Mouse (Mus musculus): ENCODE measurements around the gene Dtnb. TPM values are rescaled to one million over a fixed set of nuclear protein-coding genes. Genes with fewer than 3 reads are reported as not detected.

Gene Dtnb
- polyA plus RNA-seq, 1 experiment from 2014 or later = 36.3 TPM

- no peaks in the 10 kb centered on the region for H3K4me1 ChIP-seq (replicated peaks; ENCODE audit: insufficient read depth, low read length)
- H3K4me3 ChIP-seq (replicated peaks; ENCODE audit: low read depth, low read length) = no peak overlapping the region
- no peak for DNase-seq (ENCODE audit: low spot score)
- H3K9ac ChIP-seq (ENCODE audit: low read depth, low read length) = no peak overlapping the region
- H3K27me3 ChIP-seq (ENCODE audit: insufficient read depth, low read length) = no peaks in the 10 kb centered on the region
- 86% methylated on average over 4 of the region's 4 CpGs for WGBS
- no peak overlapping the region for H3K4me2 ChIP-seq (ENCODE audit: low read length)
- no peaks in the 10 kb centered on the region for H3K36me3 ChIP-seq (ENCODE audit: insufficient read depth, low read length)
- no peaks in the 10 kb centered on the region for H3K9me3 ChIP-seq (replicated peaks; ENCODE audit: low read length)
- no peak for ATAC-seq (replicated peaks; ENCODE audit: low FRiP score, low read depth)
- H3K27ac ChIP-seq = no peak overlapping the region
- no peak for TF ChIP-seq CTCF (IDR thresholded peaks at IDR 0.05; ENCODE audit: low read depth)
Measured at GRCm38 (mm10) chr12:3582604-3583003, 10.4 kb downstream of the Dtnb start.

GRCm38 (mm10) chr12:3585525-3585924, 13.3 kb downstream of the Dtnb start:
- H3K27ac ChIP-seq = no peak overlapping the region
- no peaks in the 10 kb centered on the region for H3K9me3 ChIP-seq (replicated peaks; ENCODE audit: low read length)
- H3K4me3 ChIP-seq (replicated peaks; ENCODE audit: low read depth, low read length) = no peak overlapping the region
- H3K4me1 ChIP-seq (replicated peaks; ENCODE audit: insufficient read depth, low read length) = no peaks in the 10 kb centered on the region
- ATAC-seq (replicated peaks; ENCODE audit: low FRiP score, low read depth) (no peak), DNase-seq (ENCODE audit: low spot score) (no peak)
- no peaks in the 10 kb centered on the region for H3K27me3 ChIP-seq (ENCODE audit: insufficient read depth, low read length)
- no peak overlapping the region for H3K9ac ChIP-seq (ENCODE audit: low read depth, low read length)
- 64% methylated on average over 4 of the region's 4 CpGs for WGBS
- no peak overlapping the region for H3K4me2 ChIP-seq (ENCODE audit: low read length)
- TF ChIP-seq CTCF (IDR thresholded peaks at IDR 0.05; ENCODE audit: low read depth) = no peak
- H3K36me3 ChIP-seq (ENCODE audit: insufficient read depth, low read length) = no peaks in the 10 kb centered on the region

GRCm38 (mm10) chr12:3587010-3587409, 14.8 kb downstream of the Dtnb start:
- TF ChIP-seq CTCF (IDR thresholded peaks at IDR 0.05; ENCODE audit: low read depth) = no peak

GRCm38 (mm10) chr12:3590039-3590438, 17.9 kb downstream of the Dtnb start:
- WGBS = 96% methylated on average over 9 of the region's 9 CpGs
- Histone ChIP-seq H3K4me1 (replicated peaks; ENCODE audit: insufficient read depth, low read length) (no peaks in the 10 kb centered on the region), H3K4me2 (ENCODE audit: low read length) (no peak overlapping the region), H3K9me3 (replicated peaks; ENCODE audit: low read length) (no peaks in the 10 kb centered on the region), H3K27me3 (ENCODE audit: insufficient read depth, low read length) (no peaks in the 10 kb centered on the region), H3K27ac (no peak overlapping the region), H3K4me3 (replicated peaks; ENCODE audit: low read depth, low read length) (no peak overlapping the region), H3K9ac (ENCODE audit: low read depth, low read length) (no peak overlapping the region), H3K36me3 (ENCODE audit: insufficient read depth, low read length) (0 out of 2 replicates have a peak, but pooled peaks cover 11% of the 10 kb centered on the region)
- no peak for DNase-seq (ENCODE audit: low spot score)
- no peak for ATAC-seq (replicated peaks; ENCODE audit: low FRiP score, low read depth)
- no peak for TF ChIP-seq CTCF (IDR thresholded peaks at IDR 0.05; ENCODE audit: low read depth)

More at GRCm38 (mm10) chr12:3587010-3587409, 14.8 kb downstream of the Dtnb start:
- H3K4me2 ChIP-seq (ENCODE audit: low read length) = no peak overlapping the region
- H3K9me3 ChIP-seq (replicated peaks; ENCODE audit: low read length) = no peaks in the 10 kb centered on the region
- no peak overlapping the region for H3K4me3 ChIP-seq (replicated peaks; ENCODE audit: low read depth, low read length)
- no peak overlapping the region for H3K9ac ChIP-seq (ENCODE audit: low read depth, low read length)
- H3K36me3 ChIP-seq (ENCODE audit: insufficient read depth, low read length) = 0 out of 2 replicates have a peak, but pooled peaks cover 3% of the 10 kb centered on the region
- ATAC-seq (replicated peaks; ENCODE audit: low FRiP score, low read depth) = no peak
- H3K27me3 ChIP-seq (ENCODE audit: insufficient read depth, low read length) = no peaks in the 10 kb centered on the region
- no peaks in the 10 kb centered on the region for H3K4me1 ChIP-seq (replicated peaks; ENCODE audit: insufficient read depth, low read length)
- WGBS = 78% methylated on average over 1 of the region's 1 CpGs
- DNase-seq (ENCODE audit: low spot score) = no peak
- no peak overlapping the region for H3K27ac ChIP-seq

- DNase-seq (ENCODE audit: low spot score) (no peak), ATAC-seq (replicated peaks; ENCODE audit: low FRiP score, low read depth) (no peak)
- H3K27me3 ChIP-seq (ENCODE audit: insufficient read depth, low read length) = no peaks in the 10 kb centered on the region
- no peak overlapping the region for H3K4me2 ChIP-seq (ENCODE audit: low read length)
- 78% methylated on average over 10 of the region's 10 CpGs for WGBS
- no peaks in the 10 kb centered on the region for H3K4me1 ChIP-seq (replicated peaks; ENCODE audit: insufficient read depth, low read length)
- H3K27ac ChIP-seq = no peak overlapping the region
- no peak overlapping the region for H3K9ac ChIP-seq (ENCODE audit: low read depth, low read length)
- TF ChIP-seq CTCF (IDR thresholded peaks at IDR 0.05; ENCODE audit: low read depth) = no peak
- H3K36me3 ChIP-seq (ENCODE audit: insufficient read depth, low read length) = 0 out of 2 replicates have a peak, but pooled peaks cover 11% of the 10 kb centered on the region
- H3K9me3 ChIP-seq (replicated peaks; ENCODE audit: low read length) = no peaks in the 10 kb centered on the region
- no peak overlapping the region for H3K4me3 ChIP-seq (replicated peaks; ENCODE audit: low read depth, low read length)
Measured at GRCm38 (mm10) chr12:3591595-3591994, 19.4 kb downstream of the Dtnb start.

GRCm38 (mm10) chr12:3602786-3603185, 30.6 kb downstream of the Dtnb start:
- no peaks in the 10 kb centered on the region for H3K27me3 ChIP-seq (ENCODE audit: insufficient read depth, low read length)
- no peaks in the 10 kb centered on the region for H3K9me3 ChIP-seq (replicated peaks; ENCODE audit: low read length)

GRCm38 (mm10) chr12:3606202-3606601, 34.0 kb downstream of the Dtnb start:
- Histone ChIP-seq H3K9me3 (replicated peaks; ENCODE audit: low read length) (no peaks in the 10 kb centered on the region), H3K27ac (no peak overlapping the region), H3K4me3 (replicated peaks; ENCODE audit: low read depth, low read length) (no peak overlapping the region), H3K27me3 (ENCODE audit: insufficient read depth, low read length) (no peaks in the 10 kb centered on the region), H3K9ac (ENCODE audit: low read depth, low read length) (no peak overlapping the region), H3K4me1 (replicated peaks; ENCODE audit: insufficient read depth, low read length) (no peaks in the 10 kb centered on the region), H3K4me2 (ENCODE audit: low read length) (no peak overlapping the region), H3K36me3 (ENCODE audit: insufficient read depth, low read length) (0 out of 2 replicates have a peak, but pooled peaks cover 3% of the 10 kb centered on the region)
- no peak for DNase-seq (ENCODE audit: low spot score)
- WGBS = 87% methylated on average over 7 of the region's 7 CpGs
- TF ChIP-seq CTCF (IDR thresholded peaks at IDR 0.05; ENCODE audit: low read depth) = no peak
- ATAC-seq (replicated peaks; ENCODE audit: low FRiP score, low read depth) = no peak

More at GRCm38 (mm10) chr12:3602786-3603185, 30.6 kb downstream of the Dtnb start:
- no peak overlapping the region for H3K27ac ChIP-seq
- no peak for TF ChIP-seq CTCF (IDR thresholded peaks at IDR 0.05; ENCODE audit: low read depth)
- ATAC-seq (replicated peaks; ENCODE audit: low FRiP score, low read depth) (no peak), DNase-seq (ENCODE audit: low spot score) (no peak)
- no peak overlapping the region for H3K4me3 ChIP-seq (replicated peaks; ENCODE audit: low read depth, low read length)
- H3K9ac ChIP-seq (ENCODE audit: low read depth, low read length) = no peak overlapping the region
- no peaks in the 10 kb centered on the region for H3K4me1 ChIP-seq (replicated peaks; ENCODE audit: insufficient read depth, low read length)
- WGBS = 92% methylated on average over 4 of the region's 4 CpGs
- H3K4me2 ChIP-seq (ENCODE audit: low read length) = no peak overlapping the region
- H3K36me3 ChIP-seq (ENCODE audit: insufficient read depth, low read length) = 0 out of 2 replicates have a peak, but pooled peaks cover 11% of the 10 kb centered on the region

Measured in kidney, postnatal 0 days (tissue).